In genomic region chr1:36940381-36940762, GRCm38 (mm10) we compare ENCODE assay signal across 8 mouse cellular contexts. TPM values are rescaled to one million over a fixed set of nuclear protein-coding genes. Genes with fewer than 3 reads are reported as not detected.
A peak's percentile ranks its signal among the peaks of the same experiment; 100 is the strongest.
DNase-seq lines count a peak whose midpoint lies in the region; ATAC-seq and TF ChIP-seq lines count a peak whose summit lies in the region.

No protein-coding gene starts in this region.

- peaks cover 17% of the 10 kb centered on the region for H3K4me1 ChIP-seq in kidney, embryonic 15.5 days
- H3K4me1 ChIP-seq in embryonic facial prominence, embryonic 10.5 days = peaks cover 29% of the 10 kb centered on the region
- peaks cover 6% of the 10 kb centered on the region; the same call in 1 of the 2 replicates for H3K4me1 ChIP-seq in intestine, embryonic 15.5 days (replicated peaks)

- no peak overlapping the region for H3ac ChIP-seq in myocyte (ENCODE audit: control insufficient read depth, insufficient read length)

- H3K9ac ChIP-seq in kidney, embryonic 15.5 days = peak overlapping the region; percentile 96
- peak overlapping the region; percentile 100 for H3K9ac ChIP-seq in intestine, embryonic 15.5 days

- H3K79me2 ChIP-seq in myocyte (ENCODE audit: control insufficient read depth, insufficient read depth) = peaks cover 35% of the 10 kb centered on the region

- no peaks in the 10 kb centered on the region for H3K9me3 ChIP-seq in kidney, embryonic 15.5 days (replicated peaks)
- H3K9me3 ChIP-seq in embryonic facial prominence, embryonic 10.5 days = no peaks in the 10 kb centered on the region
- H3K9me3 ChIP-seq in intestine, embryonic 15.5 days = no peaks in the 10 kb centered on the region

- H3K27me3 ChIP-seq in kidney, embryonic 15.5 days = no peaks in the 10 kb centered on the region
- no peaks in the 10 kb centered on the region for H3K27me3 ChIP-seq in embryonic facial prominence, embryonic 10.5 days (replicated peaks; ENCODE audit: low read depth, poor library complexity, severe bottlenecking)
- H3K27me3 ChIP-seq in intestine, embryonic 15.5 days (replicated peaks) = no peaks in the 10 kb centered on the region
- peaks cover 6% of the 10 kb centered on the region for H3K27me3 ChIP-seq in myocyte (ENCODE audit: control insufficient read depth, insufficient read depth, insufficient read length)

- no peak for DNase-seq in kidney, postnatal 36 days
- no peak for DNase-seq in embryonic facial prominence, embryonic 10.5 days (ENCODE audit: low spot score)
- DNase-seq in adrenal gland, adult 8-10 months = no peak
- no peak for DNase-seq in c-Kit-positive CD71-positive TER-119-positive erythroid progenitor cells, embryonic 14.5 days (ENCODE audit: low spot score)
- DNase-seq in ovary, postnatal 36 days (ENCODE audit: low spot score) = no peak

- H3K27ac ChIP-seq in kidney, embryonic 15.5 days = 0 out of 2 replicates have a peak overlapping the region, but pooled peaks have one; percentile 88
- peak overlapping the region; percentile 98 for H3K27ac ChIP-seq in embryonic facial prominence, embryonic 10.5 days (replicated peaks)
- peak overlapping the region; percentile 93 for H3K27ac ChIP-seq in intestine, embryonic 15.5 days

- 50% methylated on average over 3 of the region's 3 CpGs for WGBS in kidney, embryonic 15.5 days
- 56% methylated on average over 3 of the region's 3 CpGs for WGBS in embryonic facial prominence, embryonic 10.5 days
- 45% methylated on average over 3 of the region's 3 CpGs for WGBS in intestine, embryonic 15.5 days

- TF ChIP-seq POLR2A in myocyte (IDR thresholded peaks at IDR 0.05; ENCODE audit: insufficient read length, low read depth) = no peak

- H3K4me3 ChIP-seq in kidney, embryonic 15.5 days (replicated peaks) = peak overlapping the region; percentile 98
- peak overlapping the region; percentile 98 for H3K4me3 ChIP-seq in embryonic facial prominence, embryonic 10.5 days
- peak overlapping the region; percentile 99 for H3K4me3 ChIP-seq in intestine, embryonic 15.5 days (replicated peaks)
- peak overlapping the region; percentile 43 for H3K4me3 ChIP-seq in myocyte

- H3K4me2 ChIP-seq in kidney, embryonic 15.5 days = peak overlapping the region; percentile 61
- peak overlapping the region; percentile 67 for H3K4me2 ChIP-seq in intestine, embryonic 15.5 days (replicated peaks)
- peak overlapping the region; percentile 72 for H3K4me2 ChIP-seq in myocyte (ENCODE audit: low read depth)

- H3K36me3 ChIP-seq in kidney, embryonic 15.5 days = no peaks in the 10 kb centered on the region
- H3K36me3 ChIP-seq in embryonic facial prominence, embryonic 10.5 days (replicated peaks) = no peaks in the 10 kb centered on the region
- no peaks in the 10 kb centered on the region for H3K36me3 ChIP-seq in intestine, embryonic 15.5 days
- H3K36me3 ChIP-seq in myocyte (ENCODE audit: control insufficient read depth, insufficient read depth) = no peaks in the 10 kb centered on the region

- no peak for ATAC-seq in kidney, embryonic 15.5 days (replicated peaks; ENCODE audit: low FRiP score)
- ATAC-seq in intestine, embryonic 15.5 days = no peak; the same call in 1 of the 2 replicates

TF ChIP-seq in myocyte, 11 proteins besides CTCF, POLR2A, EP300 and RAD21:
- TF ChIP-seq MYOG (IDR thresholded peaks at IDR 0.05; ENCODE audit: control insufficient read depth in 1 of 3, insufficient read depth in 1 of 3, insufficient read length in 2 of 3, low read depth in 2 of 3) (no peak), CEBPB (IDR thresholded peaks at IDR 0.05; ENCODE audit: insufficient read depth, poor library complexity, severe bottlenecking) (no peak), TCF3 (IDR thresholded peaks at IDR 0.05; ENCODE audit: insufficient read length, low read depth) (no peak), E2F4 (IDR thresholded peaks at IDR 0.05; ENCODE audit: insufficient read depth) (no peak), USF1 (IDR thresholded peaks at IDR 0.05; ENCODE audit: low read depth) (no peak), SRF (IDR thresholded peaks at IDR 0.05; ENCODE audit: control insufficient read depth, insufficient read length, low read depth) (no peak), REST (IDR thresholded peaks at IDR 0.05; ENCODE audit: insufficient read depth, insufficient read length) (no peak), MAX (IDR thresholded peaks at IDR 0.05; ENCODE audit: low read depth) (no peak), POLR2AphosphoS2 (IDR thresholded peaks at IDR 0.05; ENCODE audit: insufficient read length, low read depth) (no peak), TCF12 (IDR thresholded peaks at IDR 0.05; ENCODE audit: insufficient read depth, poor library complexity, severe bottlenecking) (no peak), MYOD1 (IDR thresholded peaks at IDR 0.05; ENCODE audit: control insufficient read depth in 1 of 3, insufficient read length in 2 of 3, low read depth in 2 of 3) (no peak)
TF ChIP-seq in myocyte: peak in this region for 0.

RNA-seq across cellular contexts. Expression of gene Tmem131, which starts 3.1 kb away (rescaled TPM):
- polyA plus RNA-seq in kidney, embryonic 15.5 days (2015; fragmentation: Nextera tagmentation; extraction: Ambion mirVana) = 12.3 TPM in 2 replicates
- 14.0 and 14.4 TPM in 2 replicates for polyA plus RNA-seq in embryonic facial prominence, embryonic 10.5 days (2016; fragmentation: Nextera tagmentation; extraction: Ambion mirVana)
- 13.3 and 13.7 TPM in 2 replicates for polyA plus RNA-seq in intestine, embryonic 15.5 days (2015; fragmentation: Nextera tagmentation; extraction: Ambion mirVana)
- polyA plus RNA-seq in myocyte (2012; fragmentation: generic; extraction: Trizol) = 12.2 TPM
- 10 to 100 TPM; 38.4 to 51.7 (median 48.2) TPM for total RNA-seq in adrenal gland, adult 8-10 months (2022)

Comparison
In these comparisons a context has a peak if more than half of its experiments do, and no peak if none do; other contexts are left out.
1. H3K4me3 ChIP-seq: peak in every context shown above with its lines; median percentile 99 in intestine, embryonic 15.5 days; 98 in kidney, embryonic 15.5 days; 98 in embryonic facial prominence, embryonic 10.5 days; 43 in myocyte.